Mouse (Mus musculus): ENCODE measurements at regions not wholly inside any gene's neighbourhood (a gene's known extent, or its start where the extent isn't known, plus 50 kb on each side); places are given as distances from the start of the nearest gene placed in this dataset.

DNA sequence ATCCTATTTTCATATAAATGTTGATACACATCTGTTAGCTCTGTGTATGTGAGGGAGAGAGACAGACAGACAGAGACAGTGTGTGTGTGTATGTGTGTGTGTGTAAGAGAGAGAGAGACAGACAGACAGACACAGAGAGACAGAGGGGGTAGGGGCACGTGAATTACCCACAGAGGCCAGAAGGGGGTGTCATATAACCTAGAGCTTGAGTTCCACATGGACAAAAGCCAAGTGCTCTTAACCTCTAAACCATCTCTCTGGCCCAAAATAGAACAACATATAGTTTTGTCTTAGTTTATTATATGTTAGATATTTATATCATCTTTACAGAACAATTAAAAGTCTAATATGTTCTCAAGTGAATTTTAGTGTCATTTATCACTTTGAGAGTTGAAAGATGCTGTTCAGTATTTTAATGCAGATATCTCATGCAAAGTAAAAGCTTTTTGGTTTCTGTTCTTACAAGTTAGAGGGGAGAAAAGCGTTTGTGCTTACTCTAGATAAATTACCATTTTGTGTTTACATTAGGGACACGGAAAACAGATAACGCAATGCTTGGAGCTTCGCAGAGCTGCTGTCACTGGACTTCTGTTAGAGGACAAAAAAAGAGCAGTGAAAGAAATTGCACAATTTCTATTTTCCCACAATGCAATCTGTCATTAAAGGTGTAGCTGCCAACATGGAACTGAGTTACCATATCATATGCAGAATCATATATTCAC lies 710.6 kb upstream of the Tmem132c start:
- Histone ChIP-seq H3K4me1 (ENCODE audit: control insufficient read depth in 1 of 2, insufficient read depth in 2 of 2) (no peaks in the 10 kb centered on the region), H3K36me3 (replicated peaks in 1 of 2; ENCODE audit: control insufficient read depth in 1 of 2, insufficient read depth in 1 of 2, low read length in 1 of 2) (no peaks in the 10 kb centered on the region), H3K79me2 (replicated peaks; ENCODE audit: control insufficient read depth, extremely low read depth, insufficient read depth, poor library complexity, severe bottlenecking) (no peaks in the 10 kb centered on the region), H3K9me3 (replicated peaks; ENCODE audit: low read length) (peaks cover 46% of the 10 kb centered on the region), H3K27ac (ENCODE audit: insufficient read depth, low read depth) (no peak overlapping the region), H3K4me3 (replicated peaks in 1 of 3; ENCODE audit: low read depth in 2 of 3, low read length in 2 of 3, poor library complexity in 1 of 3) (no peak overlapping the region), H3K9ac (ENCODE audit: insufficient read depth, low read depth) (no peak overlapping the region), H3K4me2 (ENCODE audit: insufficient read depth, low read depth, poor library complexity, severe bottlenecking) (no peak overlapping the region), H3K27me3 (replicated peaks) (no peaks in the 10 kb centered on the region)
- dilution Hi-C loops (cut with MboI; ENCODE audit: extremely low pct_ligation_motif_present, extremely low pct_unique_long_range_greater_than_20kb, low sequenced_read_pairs) = no loop called here
- TF ChIP-seq POLR2AphosphoS2 (IDR thresholded peaks at IDR 0.05; ENCODE audit: low read depth, low read length) = no peak
- TF ChIP-seq CHD2 (IDR thresholded peaks at IDR 0.05; ENCODE audit: low read length) = no peak
- TF ChIP-seq E2F4 (IDR thresholded peaks at IDR 0.05; ENCODE audit: insufficient replicate concordance, low read depth, low read length) = no peak
- no peak for DNase-seq (ENCODE audit: extremely low read depth)
- in situ Hi-C loops (cut with MboI; ENCODE audit: low pct_ligation_motif_present, low pct_unique_long_range_greater_than_20kb, low sequenced_read_pairs) = no loop called here

DNA sequence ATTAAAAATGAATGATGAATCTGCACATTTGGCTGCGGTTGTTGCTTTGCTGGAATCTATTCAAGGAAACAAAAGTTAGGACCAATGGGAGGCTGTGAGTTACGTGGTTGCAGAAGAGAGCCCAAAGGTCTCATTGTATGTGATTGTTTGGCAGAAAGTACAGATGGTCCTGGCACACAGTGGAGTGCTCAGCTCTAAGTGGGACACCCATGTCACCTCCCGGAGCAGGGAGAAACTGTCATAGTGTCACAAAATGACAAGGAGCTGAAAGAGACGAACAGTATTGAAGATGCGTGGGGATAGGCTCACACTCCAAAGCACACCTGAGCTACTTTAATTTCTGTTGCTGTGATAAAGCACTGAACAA lies 710.1 kb upstream of the Tmem132c start:
- in situ Hi-C loops (cut with MboI; ENCODE audit: low pct_ligation_motif_present, low pct_unique_long_range_greater_than_20kb, low sequenced_read_pairs) = no loop called here
- H3K27ac ChIP-seq (ENCODE audit: insufficient read depth, low read depth) = no peak overlapping the region
- no peaks in the 10 kb centered on the region for H3K36me3 ChIP-seq (replicated peaks in 1 of 2; ENCODE audit: control insufficient read depth in 1 of 2, insufficient read depth in 1 of 2, low read length in 1 of 2)
- H3K27me3 ChIP-seq (replicated peaks) = no peaks in the 10 kb centered on the region
- peaks cover 46% of the 10 kb centered on the region for H3K9me3 ChIP-seq (replicated peaks; ENCODE audit: low read length)
- no peak overlapping the region for H3K4me3 ChIP-seq (replicated peaks in 1 of 3; ENCODE audit: low read depth in 2 of 3, low read length in 2 of 3, poor library complexity in 1 of 3)
- no peak for DNase-seq (ENCODE audit: extremely low read depth)
- no peak overlapping the region for H3K9ac ChIP-seq (ENCODE audit: insufficient read depth, low read depth)
- TF ChIP-seq ZC3H11A (IDR thresholded peaks at IDR 0.05; ENCODE audit: low read depth, low read length) (no peak), CHD1 (IDR thresholded peaks at IDR 0.05; ENCODE audit: low read depth, low read length) (no peak), SMC3 (IDR thresholded peaks at IDR 0.05; ENCODE audit: low read depth, low read length) (no peak), HCFC1 (IDR thresholded peaks at IDR 0.05; ENCODE audit: low read depth, low read length) (no peak), BHLHE40 (IDR thresholded peaks at IDR 0.05; ENCODE audit: low read depth, low read length) (no peak), MAX (IDR thresholded peaks at IDR 0.05; ENCODE audit: low read length) (no peak), ETS1 (conservative IDR thresholded peaks at IDR 0.05; ENCODE audit: low read depth, low read length) (no peak), JUND (conservative IDR thresholded peaks at IDR 0.05; ENCODE audit: low read depth, low read length) (no peak), SIN3A (IDR thresholded peaks at IDR 0.05; ENCODE audit: low read length) (no peak), MYC (IDR thresholded peaks at IDR 0.05; ENCODE audit: low read depth, low read length) (no peak), TCF12 (IDR thresholded peaks at IDR 0.05; ENCODE audit: low read depth, low read length) (no peak), NRF1 (IDR thresholded peaks at IDR 0.05; ENCODE audit: low read depth, low read length) (no peak), ZMIZ1 (IDR thresholded peaks at IDR 0.05; ENCODE audit: low read depth, low read length) (no peak), MEF2A (IDR thresholded peaks at IDR 0.05; ENCODE audit: borderline replicate concordance, low read depth, low read length) (no peak), JUN (IDR thresholded peaks at IDR 0.05; ENCODE audit: insufficient read depth, low read depth, low read length) (no peak), CTCF (conservative IDR thresholded peaks at IDR 0.05 in 1 of 2, IDR thresholded peaks at IDR 0.05 in 1 of 2; ENCODE audit: low read depth in 2 of 2, low read length in 2 of 2) (no peak), ZNF384 (IDR thresholded peaks at IDR 0.05; ENCODE audit: low read depth, low read length) (no peak), POLR2A (IDR thresholded peaks at IDR 0.05; ENCODE audit: low read depth, low read length) (no peak), USF2 (conservative IDR thresholded peaks at IDR 0.05; ENCODE audit: low read depth, low read length) (no peak), EP300 (IDR thresholded peaks at IDR 0.05; ENCODE audit: low read length) (no peak)
- no peaks in the 10 kb centered on the region for H3K79me2 ChIP-seq (replicated peaks; ENCODE audit: control insufficient read depth, extremely low read depth, insufficient read depth, poor library complexity, severe bottlenecking)
- no peaks in the 10 kb centered on the region for H3K4me1 ChIP-seq (ENCODE audit: control insufficient read depth in 1 of 2, insufficient read depth in 2 of 2)
- no peak overlapping the region for H3K4me2 ChIP-seq (ENCODE audit: insufficient read depth, low read depth, poor library complexity, severe bottlenecking)
- dilution Hi-C loops (cut with MboI; ENCODE audit: extremely low pct_ligation_motif_present, extremely low pct_unique_long_range_greater_than_20kb, low sequenced_read_pairs) = no loop called here

All from CH12.LX (cell line).